Mouse (Mus musculus): ENCODE measurements around the gene Ciz1. TPM values are rescaled to one million over a fixed set of nuclear protein-coding genes. Genes with fewer than 3 reads are reported as not detected.

Ciz1 gene
- total RNA-seq, 2 experiments from 2014 or later = 56.1 to 85.3 TPM

DNA sequence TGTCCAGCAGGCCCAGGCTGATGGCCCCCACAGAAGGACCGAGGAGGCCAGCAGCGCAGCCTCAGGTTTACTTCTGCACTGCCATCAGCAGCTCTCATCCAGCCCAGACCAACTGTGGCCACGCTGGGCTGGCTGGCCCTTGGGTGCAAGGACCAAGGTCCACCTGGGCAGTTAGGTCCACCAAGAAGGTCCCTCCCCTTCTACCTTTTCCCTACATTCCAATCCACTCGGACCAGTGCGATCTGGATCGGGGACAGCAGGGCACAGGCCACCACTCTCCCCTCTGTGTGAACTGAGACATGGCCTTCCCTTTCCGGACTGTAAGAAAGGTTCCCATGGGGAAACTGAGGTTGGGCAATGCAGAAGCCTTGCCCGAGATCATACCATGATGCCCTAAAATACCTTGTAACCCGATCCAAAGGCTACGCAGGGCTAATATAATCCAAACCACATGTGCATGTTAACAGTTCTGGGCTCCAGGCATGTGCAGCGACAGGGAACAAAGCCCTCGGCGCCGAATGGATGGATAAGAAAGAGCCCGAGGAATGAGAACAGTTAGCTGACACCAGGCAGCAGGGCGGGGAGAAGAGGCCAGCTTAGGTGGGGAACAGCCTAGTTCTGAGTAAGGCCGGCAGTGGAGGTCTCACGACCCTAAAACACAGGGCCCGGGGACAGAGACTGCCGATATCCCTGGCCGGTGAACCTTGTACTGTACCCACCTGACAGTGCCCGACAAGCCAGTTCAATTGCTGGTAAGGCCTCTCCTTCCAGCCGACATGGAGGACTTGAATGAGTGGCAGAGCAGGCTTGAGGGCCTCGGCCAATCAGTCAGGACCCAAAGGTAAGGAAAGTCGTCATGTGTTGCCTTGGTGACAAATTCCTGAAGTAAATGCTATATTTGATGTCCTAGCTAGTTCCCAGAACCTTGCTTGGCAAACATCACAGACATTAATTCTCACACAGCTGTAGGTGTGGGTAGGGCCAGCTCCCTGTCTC lies 56.6 kb downstream of the Ciz1 start:
- no peak for DNase-seq (ENCODE audit: extremely low spot score in 1 of 2, low spot score in 1 of 2)

DNA sequence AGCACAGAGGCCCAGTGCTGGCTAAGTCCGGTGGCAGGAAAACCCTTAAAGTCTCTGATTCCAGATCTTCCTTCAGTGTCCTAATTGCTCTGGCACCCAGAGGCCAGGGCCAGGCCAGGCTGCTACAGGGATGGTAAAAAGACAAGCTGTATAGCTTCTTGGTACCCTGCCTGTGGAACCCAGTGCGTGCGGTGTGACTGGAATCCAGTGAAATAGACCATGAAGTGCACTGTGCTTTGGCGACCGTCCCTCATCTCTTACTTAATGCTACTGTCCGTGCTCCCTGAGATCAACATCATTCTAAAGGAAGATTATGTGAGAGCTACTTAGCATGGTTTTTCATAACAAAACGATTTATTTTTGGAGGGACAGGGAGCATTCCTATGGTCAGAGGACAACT lies 59.3 kb downstream of the Ciz1 start:
- DNase-seq (ENCODE audit: extremely low spot score in 1 of 2, low spot score in 1 of 2) = no peak

DNA sequence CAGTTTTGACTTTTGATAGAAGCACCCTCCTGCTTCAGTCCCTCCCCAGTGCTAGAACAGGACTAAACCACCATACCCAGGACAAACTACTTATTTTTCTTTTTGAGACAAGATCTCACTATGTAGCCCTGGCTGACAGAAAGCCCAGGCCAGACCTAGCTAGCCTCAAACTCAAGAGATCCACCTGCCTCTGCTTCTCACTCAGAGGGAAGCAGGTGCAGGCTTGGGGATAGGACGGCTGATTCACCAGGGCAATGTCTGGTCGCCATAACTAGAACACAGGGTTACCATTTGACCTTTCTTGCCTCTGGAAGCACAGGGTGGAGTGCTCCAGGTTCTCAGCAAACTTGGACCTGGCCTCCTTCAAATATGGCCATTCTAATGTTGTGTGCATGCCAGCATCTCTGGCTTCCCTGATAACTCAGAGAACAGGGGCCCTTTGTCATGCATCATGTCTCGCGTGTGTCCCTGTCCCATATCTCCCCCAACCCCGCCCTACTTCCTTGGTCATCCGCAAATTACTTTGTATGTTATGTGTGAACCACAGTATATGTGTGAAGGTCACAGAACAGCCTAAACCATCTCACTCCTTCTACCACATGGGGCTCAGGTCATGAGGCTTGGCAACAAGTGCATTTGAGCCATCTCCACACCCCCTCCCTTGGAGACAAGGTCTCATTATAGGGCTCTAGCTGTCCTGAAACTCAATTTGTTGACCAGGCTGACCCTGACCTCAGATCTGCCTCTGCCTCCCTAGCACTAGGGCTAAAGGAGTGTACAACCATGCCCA lies 60.8 kb downstream of the Ciz1 start:
- no peak for DNase-seq (ENCODE audit: extremely low spot score in 1 of 2, low spot score in 1 of 2)

DNA sequence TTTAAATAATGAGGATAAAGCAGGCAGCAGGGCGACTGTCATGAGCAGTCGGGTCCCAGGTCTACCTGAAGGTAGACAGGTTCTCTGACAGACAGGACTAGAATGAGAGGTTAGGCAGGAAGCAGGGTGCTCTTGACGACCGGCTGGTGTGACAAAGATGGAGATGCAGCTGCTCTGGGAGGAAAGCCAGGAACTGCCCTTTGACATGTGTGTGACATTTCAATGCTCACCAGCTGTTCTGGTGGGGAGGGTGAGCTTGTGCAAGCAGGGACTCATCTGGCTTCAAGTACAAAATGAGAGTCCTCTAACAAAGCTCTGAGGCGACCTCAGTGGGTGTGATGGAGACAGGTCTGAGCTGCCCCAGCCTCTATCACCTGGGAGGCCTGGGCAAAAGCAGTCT lies 61.8 kb downstream of the Ciz1 start:
- no peak for DNase-seq (ENCODE audit: extremely low spot score in 1 of 2, low spot score in 1 of 2)

DNA sequence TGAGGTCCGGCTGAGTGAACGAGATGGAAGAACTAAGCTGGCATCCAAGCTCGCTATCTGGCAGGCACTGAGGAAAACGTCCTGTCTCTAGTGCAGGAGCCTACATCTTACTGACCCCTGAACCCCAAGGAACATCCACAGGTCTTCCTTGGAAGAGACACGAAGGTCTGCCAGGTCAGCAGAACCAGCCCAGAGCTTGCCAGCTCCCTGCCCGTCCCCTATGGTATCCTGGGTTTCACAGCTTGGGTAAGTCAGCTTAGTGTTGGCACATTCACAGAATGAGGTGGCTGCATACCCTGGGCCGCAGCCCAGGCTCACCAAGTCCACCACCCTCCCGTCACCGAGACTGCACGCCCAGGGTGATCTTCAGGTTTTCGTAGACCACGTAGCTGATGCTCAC lies 63.7 kb downstream of the Ciz1 start:
- DNase-seq (ENCODE audit: extremely low spot score in 1 of 2, low spot score in 1 of 2) = no peak

DNA sequence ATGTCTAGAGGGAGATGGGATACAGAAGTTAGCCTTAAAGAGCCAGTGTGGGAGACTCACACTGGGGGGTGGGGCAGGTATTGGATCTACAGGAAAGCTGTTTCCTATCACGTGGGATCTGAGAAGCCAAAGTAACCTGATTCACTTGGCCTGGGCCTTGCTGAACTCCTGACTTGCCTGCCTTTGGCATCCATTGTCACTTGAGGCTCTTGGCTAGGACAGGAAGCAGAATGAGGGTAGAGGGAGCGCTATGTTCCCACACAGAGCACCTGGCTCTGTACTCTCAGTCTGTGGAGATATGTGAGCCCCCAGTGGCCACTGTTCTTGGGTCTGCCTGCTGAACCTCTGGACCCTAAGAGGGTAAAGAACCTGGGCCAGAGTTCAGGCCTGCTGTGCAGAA lies 64.4 kb downstream of the Ciz1 start:
- no peak for DNase-seq (ENCODE audit: extremely low spot score in 1 of 2, low spot score in 1 of 2)

DNA sequence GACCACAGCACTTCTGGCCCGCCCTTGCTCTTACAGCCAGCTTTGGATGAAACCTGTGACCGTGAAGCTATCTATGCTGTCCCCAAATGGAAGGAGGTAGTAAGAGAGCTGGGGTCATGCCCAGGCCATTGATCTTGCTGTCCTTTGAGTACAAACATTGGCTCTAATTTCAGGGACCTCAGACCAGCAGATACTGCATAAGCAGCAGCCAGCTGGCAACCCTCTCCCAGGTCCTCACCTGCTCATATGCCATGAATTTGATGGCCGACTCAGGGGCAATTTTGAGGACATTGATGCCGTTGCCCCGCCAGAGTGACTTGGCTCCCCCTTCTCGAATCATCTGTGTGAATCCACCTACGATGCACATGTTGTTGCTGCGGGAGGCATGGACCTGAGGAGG lies 65.4 kb downstream of the Ciz1 start:
- DNase-seq (ENCODE audit: extremely low spot score in 1 of 2, low spot score in 1 of 2) = no peak

DNA sequence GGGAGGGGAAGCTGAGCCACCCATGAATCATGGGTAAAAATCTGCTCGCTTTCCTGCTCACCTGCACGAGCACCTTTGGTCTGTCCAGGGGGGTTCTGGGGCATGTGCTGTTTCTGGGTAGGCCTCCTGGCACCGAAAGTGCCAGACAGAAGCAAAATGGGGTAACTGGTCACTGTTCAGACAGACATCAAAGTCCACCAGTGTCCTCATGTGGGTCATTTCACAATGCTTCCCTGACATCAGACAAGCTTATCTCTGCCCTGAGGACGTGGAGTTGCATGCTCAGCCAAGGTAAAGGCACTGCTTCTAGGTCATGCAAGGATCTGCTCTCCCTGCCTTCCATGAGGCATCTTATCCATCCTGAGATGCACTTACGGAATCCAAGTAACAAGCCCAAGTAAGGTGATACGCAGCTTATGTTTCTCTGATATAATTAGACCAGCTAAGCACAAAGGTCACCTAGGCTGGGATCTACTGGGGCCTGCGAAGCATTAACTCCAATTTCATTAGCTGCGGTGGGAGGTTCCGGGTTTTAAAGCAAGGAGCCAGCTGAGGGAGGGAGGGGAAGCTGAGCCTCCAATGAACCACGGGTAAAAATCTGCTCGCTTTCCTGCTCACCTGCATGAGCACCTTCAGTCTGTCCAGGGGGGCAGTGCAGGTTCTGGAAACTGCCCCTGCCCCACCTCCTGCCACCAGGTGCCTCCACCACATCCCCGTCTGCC lies 66.5 kb downstream of the Ciz1 start:
- DNase-seq (ENCODE audit: extremely low spot score in 1 of 2, low spot score in 1 of 2) = no peak

DNA sequence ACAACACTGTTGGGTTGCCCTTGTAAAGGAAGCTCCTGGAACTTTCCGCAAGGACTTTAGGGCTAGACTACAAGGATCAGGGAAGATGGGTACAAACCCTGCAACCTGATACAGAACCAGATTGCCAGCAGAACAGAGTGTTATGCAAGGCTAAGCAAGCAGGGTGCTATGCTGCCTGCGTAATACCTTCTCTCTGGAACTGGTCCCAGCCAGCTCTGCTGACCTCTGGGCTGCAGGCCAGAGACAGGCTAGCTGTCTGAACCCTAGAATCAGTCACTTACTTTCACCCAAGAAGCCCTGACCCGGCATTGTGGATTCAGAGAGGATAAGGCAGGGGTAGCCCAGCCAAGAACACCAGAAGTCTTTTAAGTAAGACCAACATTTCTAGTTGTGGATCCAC lies 67.2 kb downstream of the Ciz1 start:
- no peak for DNase-seq (ENCODE audit: extremely low spot score in 1 of 2, low spot score in 1 of 2)

DNA sequence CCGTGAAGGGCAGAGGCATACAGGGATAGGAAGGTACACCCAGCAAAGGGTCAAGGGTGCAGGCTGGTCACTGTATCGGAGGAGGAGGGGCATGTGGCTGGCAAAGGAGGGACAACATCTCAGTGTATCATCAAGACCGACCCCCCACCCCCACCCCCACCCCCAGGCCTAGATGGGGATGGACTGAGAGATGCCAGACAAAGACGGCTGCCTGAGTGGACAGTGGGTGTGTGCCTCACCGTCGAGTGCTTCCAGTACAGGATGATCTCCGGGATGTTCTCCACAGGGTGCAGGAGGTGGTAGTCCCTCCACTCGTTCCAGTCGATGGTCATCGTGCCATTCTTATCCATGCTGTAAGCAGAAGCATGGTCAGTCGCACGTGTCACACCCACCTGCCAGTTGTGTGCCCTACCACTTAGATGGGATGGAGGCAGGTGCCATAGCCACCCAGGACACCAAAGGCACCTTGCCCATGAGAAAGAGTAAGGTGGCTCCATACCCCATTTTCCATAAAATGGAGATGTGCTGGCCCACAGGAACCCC lies 68.0 kb downstream of the Ciz1 start:
- DNase-seq (ENCODE audit: extremely low spot score in 1 of 2, low spot score in 1 of 2) = no peak

DNA sequence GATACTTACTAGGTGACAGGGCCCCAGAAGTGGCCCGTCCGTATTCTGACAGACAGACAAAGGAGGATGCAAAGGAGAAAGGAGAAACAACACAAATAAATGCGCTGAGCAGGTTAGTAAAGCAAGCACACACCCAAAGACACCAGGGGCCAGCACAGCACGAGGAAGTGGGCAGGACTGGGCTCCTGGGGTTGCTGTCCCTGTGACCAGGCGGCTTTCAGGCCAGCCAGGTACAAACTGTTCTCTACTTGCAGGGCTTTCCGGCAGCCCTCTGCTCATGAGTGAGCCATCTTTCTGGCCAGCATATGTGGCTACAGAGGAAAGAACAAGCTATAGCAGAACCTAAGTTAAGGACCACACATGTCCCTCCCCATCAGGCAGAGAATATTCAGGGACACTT lies 68.5 kb downstream of the Ciz1 start:
- no peak for DNase-seq (ENCODE audit: extremely low spot score in 1 of 2, low spot score in 1 of 2)

DNA sequence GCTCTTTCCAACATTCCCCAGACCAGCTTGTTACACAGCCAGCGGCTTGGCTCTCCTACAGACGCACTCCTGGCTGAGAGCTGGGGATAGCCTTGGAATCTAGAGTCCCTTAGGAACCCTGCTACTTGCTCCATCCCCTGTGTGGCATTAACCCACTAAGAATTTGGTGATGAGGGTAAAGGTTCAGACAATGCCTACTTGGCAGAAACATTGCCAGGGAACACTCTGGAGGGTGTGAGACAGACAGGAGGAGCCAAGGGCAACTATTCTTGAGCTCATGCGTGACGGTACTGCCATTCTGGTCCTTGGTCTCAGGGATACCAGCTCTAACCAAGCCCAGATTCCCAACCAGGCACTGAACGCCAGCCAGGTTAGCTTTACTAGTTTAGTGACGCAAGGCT lies 69.7 kb downstream of the Ciz1 start:
- DNase-seq (ENCODE audit: extremely low spot score in 1 of 2, low spot score in 1 of 2) = no peak

DNA sequence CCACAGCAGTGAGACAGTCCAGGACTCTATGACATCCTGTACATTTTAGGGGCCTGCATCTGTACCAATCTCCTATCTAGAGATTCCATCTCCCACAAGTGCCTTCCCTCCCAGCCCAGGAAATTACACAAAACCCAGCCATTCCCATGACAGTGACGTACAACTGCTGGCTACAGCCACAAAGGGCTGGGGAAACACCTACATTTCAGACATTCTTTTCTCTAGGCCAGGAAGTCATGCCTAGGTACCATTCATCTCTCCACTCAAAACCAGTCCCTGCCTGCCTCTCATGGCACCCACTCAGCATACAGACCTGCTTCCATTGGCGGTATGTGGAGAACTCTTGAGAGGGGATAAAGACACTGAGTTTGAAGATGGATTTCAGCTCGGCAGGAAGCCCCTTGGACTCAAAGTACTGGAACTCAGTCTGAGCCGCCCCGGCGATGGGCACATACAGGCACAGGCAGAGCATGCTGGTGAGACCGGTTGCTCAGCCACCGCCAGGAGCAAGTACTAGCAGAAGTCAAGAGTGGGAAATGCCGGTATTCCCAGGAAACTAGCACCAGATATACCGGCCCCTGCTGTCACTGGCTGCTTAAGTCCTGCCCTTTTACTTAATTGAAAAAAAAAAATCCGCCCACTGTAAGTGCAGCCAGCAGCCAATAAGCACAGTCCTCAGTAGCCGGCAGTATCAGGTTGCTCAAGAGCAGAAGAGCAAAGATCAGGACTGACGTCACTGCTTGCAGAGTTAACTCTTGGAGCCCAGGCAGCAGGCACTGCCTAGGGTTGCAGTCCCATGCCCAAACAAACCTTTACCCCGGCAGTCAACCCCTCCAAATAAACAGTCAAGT lies 71.6 kb downstream of the Ciz1 start:
- no peak for DNase-seq (ENCODE audit: extremely low spot score in 1 of 2, low spot score in 1 of 2)

DNA sequence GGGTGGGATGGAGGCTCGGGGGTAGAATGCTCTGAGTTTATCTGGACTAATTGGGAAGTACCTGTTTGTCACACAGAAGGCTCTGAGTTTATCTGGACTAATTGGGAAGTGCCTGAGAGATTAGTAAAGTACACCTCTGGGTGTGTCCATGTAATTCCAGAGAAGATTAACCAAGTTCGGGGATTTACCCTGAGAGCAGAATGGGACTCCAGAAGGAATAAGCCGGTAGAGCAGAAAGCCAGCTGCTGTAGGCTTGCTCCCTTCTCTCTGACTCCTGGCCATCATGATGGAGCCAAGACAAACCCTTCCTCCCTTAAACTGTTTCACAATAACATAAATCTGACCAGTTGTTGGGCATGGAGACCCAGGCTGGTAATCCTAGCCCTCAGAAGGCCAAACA lies 72.7 kb downstream of the Ciz1 start:
- DNase-seq (ENCODE audit: extremely low spot score in 1 of 2, low spot score in 1 of 2) = no peak

DNA sequence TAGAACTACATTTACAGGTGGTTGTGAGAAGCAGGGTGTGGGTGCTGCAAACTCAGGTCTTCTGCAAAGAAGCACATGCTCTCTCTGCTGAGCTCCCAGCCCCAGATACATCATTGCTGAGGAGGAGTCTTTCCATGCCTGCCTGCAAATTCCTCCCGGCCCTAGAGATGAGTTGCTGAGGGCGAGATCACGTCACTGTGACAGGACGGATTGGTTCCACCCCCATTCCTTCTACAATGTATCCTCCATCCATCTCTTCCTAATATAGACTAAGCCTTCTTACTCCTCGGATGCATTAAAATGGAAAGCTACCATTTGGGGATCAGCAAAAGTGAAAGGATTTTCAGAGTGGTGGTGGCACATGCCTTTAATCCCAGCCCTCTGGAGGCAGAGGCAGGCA lies 73.4 kb downstream of the Ciz1 start:
- DNase-seq (ENCODE audit: extremely low spot score in 1 of 2, low spot score in 1 of 2) = no peak

DNA sequence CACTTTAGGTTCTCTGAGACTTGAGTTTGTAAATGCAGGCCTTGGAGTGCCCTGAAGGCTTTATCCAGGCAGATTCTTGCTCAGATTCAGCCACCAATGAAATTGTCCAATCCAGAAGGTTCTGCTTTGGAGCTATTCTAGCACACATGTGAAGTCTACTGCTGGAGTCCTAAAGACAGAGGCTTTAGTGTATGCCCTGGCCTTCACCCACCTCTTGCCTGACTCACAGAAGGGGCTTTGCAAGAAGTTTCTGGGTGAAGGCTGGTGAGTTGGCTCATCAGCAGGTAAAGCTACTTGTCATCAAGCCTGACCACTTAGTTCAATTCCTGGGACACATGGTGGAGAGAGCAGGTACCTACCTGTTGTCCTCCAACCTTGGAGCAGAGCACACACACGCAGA lies 74.0 kb downstream of the Ciz1 start:
- no peak for DNase-seq (ENCODE audit: extremely low spot score in 1 of 2, low spot score in 1 of 2)

DNA sequence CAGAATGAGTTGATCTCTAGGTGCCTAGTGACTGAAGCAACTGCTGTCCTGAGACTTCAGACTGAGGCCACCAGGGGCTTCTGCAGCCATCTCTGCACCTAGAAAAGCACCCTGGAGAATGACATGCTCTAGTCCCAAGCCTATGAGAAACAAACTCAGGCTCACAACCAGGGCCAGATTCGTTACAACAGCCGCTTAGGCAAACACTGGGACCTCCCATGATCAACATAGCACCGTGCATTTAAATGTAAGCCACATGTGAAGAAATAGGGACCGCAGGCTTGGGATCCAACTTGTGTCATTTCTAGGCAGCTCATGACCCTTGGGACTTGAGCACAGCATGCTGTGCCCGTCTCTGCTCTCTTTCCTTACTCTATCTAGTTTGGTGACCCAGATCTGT lies 75.6 kb downstream of the Ciz1 start:
- DNase-seq (ENCODE audit: extremely low spot score in 1 of 2, low spot score in 1 of 2) = no peak

DNA sequence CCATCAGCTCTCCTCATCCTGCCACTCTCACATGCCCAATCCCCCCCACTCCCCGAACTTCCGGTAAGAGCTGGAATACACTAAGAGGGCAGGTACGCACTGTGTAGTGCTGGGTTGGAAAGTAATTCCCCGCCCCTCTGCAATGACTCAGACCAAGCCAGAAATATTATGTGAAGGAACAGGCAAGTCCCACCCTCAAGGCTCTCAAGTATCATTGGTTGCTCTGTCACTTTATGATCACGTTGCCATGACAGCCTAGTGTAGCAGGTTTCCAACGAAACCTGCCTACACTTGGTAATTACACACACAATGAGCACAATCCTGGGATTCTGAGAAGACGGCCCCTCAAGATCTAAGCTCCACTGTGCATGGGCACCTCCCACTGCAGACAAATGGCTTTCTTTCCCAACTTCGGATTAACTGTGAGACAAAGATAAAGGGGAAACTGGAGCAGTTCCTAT lies 76.2 kb downstream of the Ciz1 start:
- no peak for DNase-seq (ENCODE audit: extremely low spot score in 1 of 2, low spot score in 1 of 2)

DNA sequence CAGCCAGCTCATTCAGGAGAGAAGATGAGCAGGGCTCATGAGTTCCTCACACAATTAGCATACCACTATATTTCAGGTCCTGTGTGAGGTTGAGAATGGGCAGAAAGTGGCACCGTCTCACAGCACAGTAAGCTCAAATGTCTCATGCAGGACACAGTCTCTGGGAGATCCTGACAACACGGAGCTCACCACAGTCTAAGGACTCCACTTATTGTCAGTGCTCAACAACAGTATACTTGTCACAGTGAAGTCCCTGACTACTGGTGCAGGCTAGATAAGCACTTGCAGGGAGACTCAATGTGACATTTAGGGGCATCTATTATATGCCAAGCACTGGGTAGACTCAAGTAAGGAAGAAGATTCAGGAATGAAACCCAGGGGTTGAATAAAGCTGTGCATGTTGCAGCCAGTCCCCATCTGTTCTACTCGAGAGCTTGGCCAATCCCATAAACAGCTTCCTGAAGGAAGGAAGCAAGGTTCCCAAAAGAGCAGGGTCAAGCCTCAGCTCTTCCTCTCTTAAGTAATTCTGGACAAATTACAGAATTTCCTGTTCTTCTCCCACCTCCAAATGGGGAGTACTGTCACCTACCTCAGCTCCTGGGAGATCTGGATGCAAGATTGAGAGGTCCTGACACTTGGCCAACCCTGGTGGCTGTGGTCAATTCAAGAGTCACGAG lies 77.2 kb downstream of the Ciz1 start:
- DNase-seq (ENCODE audit: extremely low spot score in 1 of 2, low spot score in 1 of 2) = no peak
